Mouse (Mus musculus) thymus, adult 2 months (tissue): ENCODE results near the gene Celf1.

Source experiments
- CTCF ChIP-seq: fragments of 200-500 bp; IDR thresholded peaks from 2 replicates; pipeline ENCODE4 v1.5.1; 2012; ENCODE audit warnings: mild to moderate bottlenecking, control low read depth, low read length, moderate library complexity, borderline replicate concordance; ENCODE audit not compliant: control insufficient read depth, poor library complexity, insufficient read depth; ENCODE audit errors: extremely low read depth
- POLR2A ChIP-seq: fragments of 200-500 bp; IDR thresholded peaks from 2 replicates; pipeline ENCODE4 v1.6.1; 2012; ENCODE audit warnings: mild to moderate bottlenecking, low read length, control low read depth, moderate library complexity; ENCODE audit not compliant: control insufficient read depth, poor library complexity, insufficient read depth; ENCODE audit errors: extremely low read depth

GRCm38 (mm10) chr2:91019911-91020310 lies 79.7 kb downstream of the Celf1 start:
- TF ChIP-seq POLR2A (no peak), CTCF (no peak)
